Mouse (Mus musculus): ENCODE results near the gene Cspg5.

DNA sequence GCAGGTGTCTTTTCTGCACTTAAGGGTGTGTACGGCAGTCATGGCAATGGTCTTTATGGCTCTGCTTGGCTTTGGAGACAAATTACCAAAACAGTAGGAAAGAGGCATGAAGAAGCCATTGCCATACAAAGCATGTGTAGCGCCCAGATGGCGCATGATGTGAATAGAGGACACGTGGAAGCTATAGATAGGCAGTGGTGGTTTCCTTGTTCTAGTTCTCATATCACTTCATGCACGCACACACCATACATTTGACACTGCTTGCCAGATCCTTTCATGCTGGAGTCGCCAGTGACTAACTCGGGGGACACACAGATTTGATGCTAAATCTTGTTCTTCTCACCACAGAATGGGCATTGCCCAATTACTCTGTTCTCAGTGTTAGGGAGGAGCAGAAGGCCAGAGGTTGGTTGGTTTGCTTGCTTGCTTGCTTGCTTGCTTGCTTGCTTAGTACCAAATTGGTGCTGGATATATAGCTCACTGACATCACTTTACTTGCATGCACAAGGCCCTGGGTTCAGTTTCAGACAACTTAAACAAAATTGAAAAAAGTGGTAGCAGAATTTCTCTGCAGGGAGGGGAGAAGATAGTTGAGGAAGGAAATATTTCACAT is at the start of gene Cspg5:
- no peak for TF ChIP-seq CTCF (conservative IDR thresholded peaks at IDR 0.05; ENCODE audit: insufficient read depth, insufficient read length, low read depth, low read length)
- no peak for TF ChIP-seq POLR2A (IDR thresholded peaks at IDR 0.05; ENCODE audit: low read depth, low read length)

Data from kidney, adult 2 months (tissue).